Mouse (Mus musculus) small intestine, adult 2 months (tissue): Measurements from ENCODE around the gene Eid2.
"Not testable (repeated sequence)": the region's sequence is repeated elsewhere in the genome, so short reads cannot be mapped to it uniquely, and the experiment has no call there.

Source experiments
- CTCF ChIP-seq: fragments of 200-500 bp; IDR thresholded peaks from 2 replicates; pipeline ENCODE4 v1.5.1; 2012; ENCODE audit warnings: low read depth, mild to moderate bottlenecking, control low read depth, inconsistent platforms, low read length, moderate library complexity, mixed read lengths; ENCODE audit not compliant: insufficient replicate concordance, insufficient read length; ENCODE audit errors: extremely low read depth
- POLR2A ChIP-seq: fragments of 200-500 bp; IDR thresholded peaks from 2 replicates; pipeline ENCODE4 v1.6.1; 2012; ENCODE audit warnings: low read depth, mild to moderate bottlenecking, control low read depth, inconsistent platforms, low read length, moderate library complexity

DNA sequence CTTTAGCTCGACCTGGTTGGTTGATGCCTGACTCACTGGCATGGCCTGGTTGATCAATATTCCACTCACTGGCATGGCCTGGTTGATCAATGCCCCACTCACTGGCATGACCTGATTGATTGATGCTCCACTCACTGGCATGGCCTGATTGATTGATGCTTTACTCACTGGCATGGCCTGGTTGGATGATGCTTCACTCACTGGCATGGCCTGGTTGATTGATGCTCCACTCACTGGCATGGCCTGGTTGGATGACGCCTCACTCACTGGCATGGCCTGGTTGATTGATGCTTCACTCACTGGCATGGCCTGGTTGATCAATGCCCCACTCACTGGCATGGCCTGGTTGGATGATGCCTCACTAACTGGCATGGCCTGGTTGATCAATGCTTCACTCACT, 23.7 kb upstream of the Eid2 start:
- TF ChIP-seq CTCF, POLR2A: not testable (repeated sequence)
